Mouse (Mus musculus) lung, adult 10 weeks (tissue): ENCODE data around the gene Fzd1. TPM values are rescaled to one million over a fixed set of nuclear protein-coding genes. Genes with fewer than 3 reads are reported as not detected.

Experiments used
- polyA plus RNA-seq: library from polyadenylated mRNA; stranded (reverse); fragments of 350-450 nt; fragmentation: Illumina TruSeq; extraction: RNeasy Lipid Tissue Mini Kit (QIAGEN cat#74804); gene quantifications from one replicate; pipeline ENCODE4 v1.2.3, GENCODE M21; 2014; ENCODE audit warnings: low read depth, low replicate concordance; ENCODE audit not compliant: insufficient read depth

Fzd1 gene
- 16.8 TPM for polyA plus RNA-seq

GRCm38 (mm10) chr5:4757902-4758301 lies at the start of gene Fzd1:
Gene Fzd1 (minus strand): TSS chr5:4758035.

